Mouse (Mus musculus) CH12.LX (cell line): ENCODE data around the gene Cnpy3. TPM values are rescaled to one million over a fixed set of nuclear protein-coding genes. Genes with fewer than 3 reads are reported as not detected.

Source experiments
- DNase-seq: peaks from one replicate; pipeline ENCODE4 v3.0.0-alpha.2; 2013; ENCODE audit errors: extremely low read depth
- H3K27ac ChIP-seq: 2 replicates; pipeline ENCODE4 v1.5.1; 2012; ENCODE audit warnings: low read depth, mild to moderate bottlenecking, control low read depth, moderate library complexity; ENCODE audit not compliant: insufficient read depth
- H3K27me3 ChIP-seq: replicated peaks from 2 replicates; pipeline ENCODE3; 2012; ENCODE audit warnings: inconsistent platforms
- H3K36me3 ChIP-seq, 2 experiments: replicated peaks in 1 of 2; 2 replicates each; pipeline versions ENCODE3 to v1.6.1; 2012; ENCODE audit warnings: inconsistent platforms in 1 of 2, low read length in 1 of 2, mild to moderate bottlenecking in 1 of 2, mixed read lengths in 1 of 2, moderate library complexity in 1 of 2; ENCODE audit not compliant: control insufficient read depth in 1 of 2, insufficient read depth in 1 of 2
- H3K4me1 ChIP-seq, 2 experiments: 2 replicates each; pipeline ENCODE4 v1.6.1; 2012; ENCODE audit warnings: inconsistent platforms in 1 of 2, moderate library complexity in 1 of 2; ENCODE audit not compliant: insufficient read depth in 2 of 2, control insufficient read depth in 1 of 2
- H3K4me2 ChIP-seq: 2 replicates; pipeline ENCODE4 v1.6.1; 2012; ENCODE audit warnings: low read depth, mild to moderate bottlenecking, control low read depth; ENCODE audit not compliant: poor library complexity, insufficient read depth, severe bottlenecking
- H3K4me3 ChIP-seq, 3 experiments: fragments of 150-350 bp in 1 of 3; sonication (generic) in 1 of 3; replicated peaks in 1 of 3; 2 replicates each; pipeline versions ENCODE3 to v1.5.1; 2011 to 2012; ENCODE audit warnings: low read depth in 2 of 3, low read length in 2 of 3, mild to moderate bottlenecking in 2 of 3, moderate library complexity in 2 of 3, control low read depth in 1 of 3, improper control_type of control experiment in 1 of 3, inconsistent platforms in 1 of 3, mixed read lengths in 1 of 3; ENCODE audit not compliant: poor library complexity in 1 of 3
- H3K79me2 ChIP-seq: replicated peaks from 2 replicates; pipeline ENCODE4 v1.6.1; 2012; ENCODE audit warnings: mild to moderate bottlenecking, moderate library complexity; ENCODE audit not compliant: control insufficient read depth, poor library complexity, insufficient read depth, severe bottlenecking; ENCODE audit errors: extremely low read depth
- H3K9ac ChIP-seq: 2 replicates; pipeline ENCODE4 v1.6.1; 2012; ENCODE audit warnings: low read depth, mild to moderate bottlenecking, control low read depth, moderate library complexity; ENCODE audit not compliant: insufficient read depth
- H3K9me3 ChIP-seq: replicated peaks from 2 replicates; pipeline ENCODE3; 2012; ENCODE audit warnings: low read length, inconsistent platforms, mixed read lengths
- CHD2 ChIP-seq: IDR thresholded peaks from 2 replicates; pipeline ENCODE4 v1.6.1; 2011; ENCODE audit warnings: low read length, improper control_type of control experiment
- CTCF ChIP-seq, 2 experiments: IDR thresholded peaks in 1 of 2; conservative IDR thresholded peaks in 1 of 2; 2 replicates each; pipeline ENCODE4 v1.5.1; 2011 to 2012; ENCODE audit warnings: low read depth in 2 of 2, low read length in 2 of 2, improper control_type of control experiment in 1 of 2, inconsistent platforms in 1 of 2, mild to moderate bottlenecking in 1 of 2, moderate library complexity in 1 of 2
- E2F4 ChIP-seq: IDR thresholded peaks from 2 replicates; pipeline ENCODE4 v1.6.1; 2011; ENCODE audit warnings: low read depth, low read length, improper control_type of control experiment; ENCODE audit not compliant: insufficient replicate concordance
- ETS1 ChIP-seq: conservative IDR thresholded peaks from 2 replicates; pipeline ENCODE4 v1.6.1; 2012; ENCODE audit warnings: low read depth, mild to moderate bottlenecking, inconsistent platforms, low read length, improper control_type of control experiment, moderate library complexity
- GABPA ChIP-seq: IDR thresholded peaks from 2 replicates; pipeline ENCODE4 v1.6.1; 2012; ENCODE audit warnings: low read depth, low read length, improper control_type of control experiment, inconsistent platforms; ENCODE audit not compliant: insufficient replicate concordance
- IRF4 ChIP-seq: IDR thresholded peaks from 2 replicates; pipeline ENCODE4 v1.6.1; 2014; ENCODE audit warnings: low read depth, mild to moderate bottlenecking, inconsistent platforms, low read length, improper control_type of control experiment
- JUND ChIP-seq: conservative IDR thresholded peaks from 2 replicates; pipeline ENCODE4 v1.6.1; 2011; ENCODE audit warnings: low read depth, low read length, improper control_type of control experiment
- KAT2A ChIP-seq: IDR thresholded peaks from 2 replicates; pipeline ENCODE4 v1.6.1; 2012; ENCODE audit warnings: low read length, improper control_type of control experiment, inconsistent platforms; ENCODE audit not compliant: insufficient replicate concordance
- MAFK ChIP-seq: IDR thresholded peaks from 2 replicates; pipeline ENCODE4 v1.6.1; 2011; ENCODE audit warnings: low read length, improper control_type of control experiment; ENCODE audit not compliant: insufficient replicate concordance
- MXI1 ChIP-seq: IDR thresholded peaks from 2 replicates; pipeline ENCODE4 v1.6.1; 2011; ENCODE audit warnings: mild to moderate bottlenecking, low read depth, low read length, improper control_type of control experiment
- NELFE ChIP-seq: IDR thresholded peaks from 2 replicates; pipeline ENCODE4 v1.6.1; 2011; ENCODE audit warnings: low read depth, low read length, improper control_type of control experiment
- NRF1 ChIP-seq: IDR thresholded peaks from 2 replicates; pipeline ENCODE4 v1.6.1; 2014; ENCODE audit warnings: low read depth, mild to moderate bottlenecking, inconsistent platforms, low read length, improper control_type of control experiment, moderate library complexity
- PAX5 ChIP-seq: IDR thresholded peaks from 2 replicates; pipeline ENCODE4 v1.6.1; 2012; ENCODE audit warnings: low read length, inconsistent platforms, mixed read lengths
- POLR2AphosphoS2 ChIP-seq: IDR thresholded peaks from 2 replicates; pipeline ENCODE4 v1.6.1; 2011; ENCODE audit warnings: low read depth, low read length, improper control_type of control experiment
- RCOR1 ChIP-seq: conservative IDR thresholded peaks from 2 replicates; pipeline ENCODE4 v1.6.1; 2012; ENCODE audit warnings: low read depth, mild to moderate bottlenecking, inconsistent platforms, low read length, improper control_type of control experiment
- SIN3A ChIP-seq: IDR thresholded peaks from 2 replicates; pipeline ENCODE4 v1.6.1; 2012; ENCODE audit warnings: low read length, improper control_type of control experiment, inconsistent platforms
- UBTF ChIP-seq: IDR thresholded peaks from 2 replicates; pipeline ENCODE4 v1.6.1; 2012; ENCODE audit warnings: low read depth, mild to moderate bottlenecking, inconsistent platforms, low read length, improper control_type of control experiment, moderate library complexity
- USF1 ChIP-seq: IDR thresholded peaks from 2 replicates; pipeline ENCODE4 v1.6.1; 2014; ENCODE audit warnings: low read depth, mild to moderate bottlenecking, inconsistent platforms, low read length, improper control_type of control experiment
- USF2 ChIP-seq: conservative IDR thresholded peaks from 2 replicates; pipeline ENCODE4 v1.6.1; 2011; ENCODE audit warnings: low read depth, low read length, improper control_type of control experiment
- ZKSCAN1 ChIP-seq: IDR thresholded peaks from 2 replicates; pipeline ENCODE4 v1.6.1; 2012; ENCODE audit warnings: low read depth, inconsistent platforms, low read length, improper control_type of control experiment, borderline replicate concordance
- dilution Hi-C: fragments of 300-500 bp; cut with MboI; formaldehyde crosslinking; loops from 2 replicates; pipeline ENCODE4 v1.14.3; 2020; ENCODE audit warnings: low sequenced_read_pairs; ENCODE audit not compliant: extremely low pct_unique_long_range_greater_than_20kb, extremely low pct_ligation_motif_present
- in situ Hi-C: fragments of 300-500 bp; cut with MboI; formaldehyde crosslinking; loops from 3 replicates; pipeline ENCODE4 v1.14.3; 2019; ENCODE audit warnings: low sequenced_read_pairs, low pct_ligation_motif_present, low pct_unique_long_range_greater_than_20kb, mixed read lengths
- polyA plus RNA-seq: library from polyadenylated mRNA; unstranded; fragments of >175 nt; gene quantifications from 2 replicates; pipeline ENCODE4 v1.2.1, GENCODE M21; 2012; ENCODE audit warnings: low read depth; ENCODE audit not compliant: insufficient read length
- total RNA-seq, 2 experiments: library from RNA; depleted of rRNA; stranded (reverse); fragments of 300-350 nt in 1 of 2; fragments of >200 nt in 1 of 2; gene quantifications; 2 replicates each; pipeline ENCODE4 v1.2.3; 2012 to 2014

Gene Cnpy3
- total and polyA plus RNA-seq, 3 experiments = 78.6 to 102 (median 94.8) TPM

DNA sequence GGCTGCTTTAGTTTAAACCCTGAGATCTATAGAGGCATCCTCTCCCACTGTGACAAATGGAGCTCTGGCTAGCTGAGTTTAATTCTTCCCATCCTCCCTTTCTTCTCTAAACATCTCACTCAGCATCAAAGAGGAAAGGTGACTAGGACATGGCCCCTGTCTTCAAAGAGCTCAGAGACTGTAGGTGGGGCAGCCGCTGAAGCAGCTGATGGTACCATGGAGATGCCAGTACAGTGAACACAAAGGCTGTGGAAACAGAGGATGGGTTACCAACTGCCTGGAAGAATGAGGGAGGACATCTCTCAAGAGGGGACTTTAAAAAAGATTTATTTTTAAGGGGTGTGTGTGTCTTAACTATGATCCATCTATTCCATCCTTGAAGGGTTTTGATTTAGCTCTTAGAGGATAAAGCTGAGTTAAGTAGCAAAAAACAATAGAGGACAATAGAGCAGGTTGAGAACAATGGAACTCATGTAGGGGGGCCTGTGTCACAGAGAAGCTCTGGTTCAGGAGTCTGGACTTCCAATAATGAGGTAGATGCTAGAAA, 57.4 kb downstream of the Cnpy3 start:
- Histone ChIP-seq H3K4me3 (no peak overlapping the region), H3K4me1 (no peaks in the 10 kb centered on the region), H3K36me3 (peaks cover 9 to 72% of the 10 kb centered on the region in 2 experiments), H3K27me3 (no peaks in the 10 kb centered on the region)
- in situ Hi-C loops = no loop called here
- TF ChIP-seq CHD2 (no peak), RCOR1 (no peak), ZKSCAN1 (no peak)
- TF ChIP-seq, all 38 proteins: peak for 0
- no peaks in the 10 kb centered on the region; the same call in 1 of the 2 replicates for H3K79me2 ChIP-seq
- H3K9ac ChIP-seq = no peak overlapping the region
- H3K9me3 ChIP-seq = no peaks in the 10 kb centered on the region
- dilution Hi-C loops = no loop called here
- no peak for DNase-seq
- H3K4me2 ChIP-seq = no peak overlapping the region
- no peak overlapping the region for H3K27ac ChIP-seq

DNA sequence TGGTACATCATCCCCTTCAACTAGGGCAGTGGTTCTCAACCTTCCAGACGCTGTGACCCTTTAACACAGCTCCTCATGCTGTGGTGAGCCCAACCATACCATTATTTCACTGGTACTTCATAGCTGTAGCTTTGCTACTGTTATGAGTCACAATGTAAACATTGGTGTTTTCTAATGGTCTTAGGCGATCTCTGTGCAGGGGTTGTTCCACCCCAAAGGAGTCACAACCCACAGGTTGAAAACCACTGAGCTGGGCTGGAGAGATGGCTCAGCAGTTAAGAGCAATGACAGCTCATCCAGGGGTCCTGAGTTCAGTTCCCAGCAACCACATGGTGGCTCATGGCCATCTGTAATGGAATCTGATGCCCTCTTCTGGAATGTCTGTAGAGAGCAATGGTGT, 60.6 kb downstream of the Cnpy3 start:
- dilution Hi-C loops (no loop called here), in situ Hi-C loops (no loop called here)
- TF ChIP-seq CTCF (conservative IDR thresholded peaks at IDR 0.05 in 1 of 2, IDR thresholded peaks at IDR 0.05 in 1 of 2; ENCODE audit: low read depth in 2 of 2, low read length in 2 of 2) (no peak), JUND (0 out of 2 replicates have a peak, but pooled peaks have one; percentile 30), MAFK (no peak)
- no peak overlapping the region for H3K4me2 ChIP-seq
- DNase-seq = peak; percentile 44
- peaks cover 17 to 76% of the 10 kb centered on the region in 2 experiments for H3K36me3 ChIP-seq
- H3K4me1 ChIP-seq = no peaks in the 10 kb centered on the region
- no peak overlapping the region for H3K4me3 ChIP-seq
- no peaks in the 10 kb centered on the region for H3K27me3 ChIP-seq
- no peak overlapping the region for H3K9ac ChIP-seq
- H3K79me2 ChIP-seq = no peaks in the 10 kb centered on the region; the same call in 1 of the 2 replicates
- H3K27ac ChIP-seq = no peak overlapping the region
- H3K9me3 ChIP-seq = no peaks in the 10 kb centered on the region

DNA sequence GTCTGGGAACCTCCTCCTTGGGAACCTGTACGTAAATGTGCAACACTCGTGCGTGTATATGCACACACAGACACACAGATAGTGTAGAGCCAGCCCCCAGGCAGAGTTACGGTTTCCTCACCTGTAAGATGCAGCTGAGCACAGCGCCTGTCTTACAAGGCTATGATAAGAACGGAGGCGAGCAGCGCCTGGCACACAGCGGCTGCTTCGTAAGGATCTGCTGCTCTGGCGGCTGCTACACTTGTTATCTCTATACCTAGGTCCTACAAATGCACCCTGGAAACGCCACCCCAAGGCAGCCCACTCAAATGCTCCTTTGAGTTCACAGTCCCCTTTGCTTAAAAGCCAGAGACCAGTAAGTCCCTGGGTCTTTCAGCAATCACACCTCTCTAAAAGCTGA, 61.3 kb downstream of the Cnpy3 start:
- Histone ChIP-seq H3K79me2 (no peaks in the 10 kb centered on the region; the same call in 1 of the 2 replicates), H3K36me3 (peaks cover 24 to 76% of the 10 kb centered on the region in 2 experiments), H3K4me2 (no peak overlapping the region)
- TF ChIP-seq SIN3A = no peak
- TF ChIP-seq KAT2A = no peak
- no peak for TF ChIP-seq E2F4
- no peak for TF ChIP-seq NELFE
- TF ChIP-seq NRF1 = no peak
- TF ChIP-seq POLR2AphosphoS2 = no peak
- TF ChIP-seq IRF4 = no peak
- TF ChIP-seq MXI1 = no peak
- TF ChIP-seq RCOR1 = no peak
- no peak for TF ChIP-seq USF2
- no peak for TF ChIP-seq PAX5
- TF ChIP-seq GABPA = no peak
- no peak for TF ChIP-seq UBTF
- TF ChIP-seq USF1 = no peak
- no peak for TF ChIP-seq ETS1
- TF ChIP-seq, all 38 proteins: peak for 0
- Histone ChIP-seq H3K4me3 (no peak overlapping the region), H3K4me1 (no peaks in the 10 kb centered on the region), H3K9ac (no peak overlapping the region), H3K9me3 (no peaks in the 10 kb centered on the region), H3K27me3 (no peaks in the 10 kb centered on the region), H3K27ac (no peak overlapping the region)
- in situ Hi-C loops = no loop called here
- dilution Hi-C loops = no loop called here
- DNase-seq = no peak
